Mouse (Mus musculus) forebrain, embryonic 13.5 days (tissue): ENCODE measurements around the gene Oxt. TPM values are rescaled to one million over a fixed set of nuclear protein-coding genes. Genes with fewer than 3 reads are reported as not detected.
"Not testable (repeated sequence)": the region's sequence is repeated elsewhere in the genome, so short reads cannot be mapped to it uniquely, and the experiment has no call there.

Experiments
- ATAC-seq: fragments of 200-750 bp; cut with Nextera tagmentation; 2 replicates; pipeline ENCODE4 v1.8.0; 2017
- H3K27ac ChIP-seq: fragments of 300-500 bp; sonication (generic); 2 replicates; pipeline ENCODE4 v1.5.1; 2015; ENCODE audit warnings: inconsistent platforms, mild to moderate bottlenecking, moderate library complexity
- H3K27me3 ChIP-seq: fragments of 300-500 bp; sonication (generic); 2 replicates; pipeline ENCODE4 v1.6.1; 2015; ENCODE audit warnings: mild to moderate bottlenecking, inconsistent platforms
- H3K36me3 ChIP-seq: fragments of 300-500 bp; sonication (generic); 2 replicates; pipeline ENCODE4 v1.6.1; 2015; ENCODE audit warnings: mild to moderate bottlenecking, inconsistent platforms; ENCODE audit not compliant: poor library complexity, severe bottlenecking
- H3K4me1 ChIP-seq: fragments of 300-500 bp; sonication (generic); 2 replicates; pipeline ENCODE4 v1.6.1; 2015; ENCODE audit warnings: inconsistent platforms
- H3K4me2 ChIP-seq: fragments of 300-500 bp; sonication (generic); 2 replicates; pipeline ENCODE4 v1.6.1; 2015; ENCODE audit warnings: inconsistent platforms, mild to moderate bottlenecking, moderate library complexity
- H3K4me3 ChIP-seq: fragments of 300-500 bp; sonication (generic); 2 replicates; pipeline ENCODE4 v1.5.1; 2015; ENCODE audit warnings: mild to moderate bottlenecking, inconsistent platforms
- H3K9ac ChIP-seq: fragments of 300-500 bp; sonication (generic); 2 replicates; pipeline ENCODE4 v1.6.1; 2015; ENCODE audit warnings: mild to moderate bottlenecking, inconsistent platforms
- H3K9me3 ChIP-seq: fragments of 300-500 bp; sonication (generic); replicated peaks from 2 replicates; pipeline ENCODE4 v1.6.1; 2016; ENCODE audit warnings: inconsistent platforms
- WGBS: fragments of 180-500 bp; shearing (Covaris S2); methylation state at CpG from one replicate; pipeline ENCODE4 v1.1.7; 2015; 5-methylcytosine and 5-hydroxymethylcytosine counted together
- polyA plus RNA-seq: library from polyadenylated mRNA; unstranded; fragments of >200 nt; fragmentation: Nextera tagmentation; extraction: Ambion mirVana; gene quantifications from 2 replicates; pipeline ENCODE4 v1.2.1, GENCODE M21; 2015

Gene Oxt
- polyA plus RNA-seq, 1 experiment from 2014 or later, result not detected

DNA sequence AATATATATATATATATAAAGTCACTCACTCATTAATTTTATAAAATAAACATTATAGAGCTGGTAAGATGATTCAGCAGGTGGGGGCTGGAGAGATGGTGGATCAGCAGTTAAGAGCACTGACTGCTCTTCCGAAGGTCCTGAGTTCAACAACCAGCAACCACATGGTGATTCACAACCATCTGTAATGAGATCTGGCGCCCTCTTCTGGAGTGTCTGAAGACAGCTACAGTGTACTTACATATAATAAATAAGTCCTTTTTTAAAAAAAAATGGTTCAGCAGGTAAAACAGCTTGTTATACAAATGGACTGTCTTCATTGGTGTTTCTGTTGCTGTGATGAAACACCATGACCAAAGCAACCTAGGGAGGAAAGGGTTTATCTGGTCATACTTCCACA lies 18.0 kb upstream of the Oxt start:
- Histone ChIP-seq H3K36me3 (peaks cover 65% of the 10 kb centered on the region), H3K9me3 (no peaks in the 10 kb centered on the region), H3K4me2 (no peak overlapping the region), H3K27me3 (no peaks in the 10 kb centered on the region), H3K27ac (no peak overlapping the region), H3K9ac (no peak overlapping the region), H3K4me1 (peaks cover 4% of the 10 kb centered on the region), H3K4me3 (no peak overlapping the region)
- 66% methylated on average over 2 of the region's 2 CpGs for WGBS
- ATAC-seq, result no peak

DNA sequence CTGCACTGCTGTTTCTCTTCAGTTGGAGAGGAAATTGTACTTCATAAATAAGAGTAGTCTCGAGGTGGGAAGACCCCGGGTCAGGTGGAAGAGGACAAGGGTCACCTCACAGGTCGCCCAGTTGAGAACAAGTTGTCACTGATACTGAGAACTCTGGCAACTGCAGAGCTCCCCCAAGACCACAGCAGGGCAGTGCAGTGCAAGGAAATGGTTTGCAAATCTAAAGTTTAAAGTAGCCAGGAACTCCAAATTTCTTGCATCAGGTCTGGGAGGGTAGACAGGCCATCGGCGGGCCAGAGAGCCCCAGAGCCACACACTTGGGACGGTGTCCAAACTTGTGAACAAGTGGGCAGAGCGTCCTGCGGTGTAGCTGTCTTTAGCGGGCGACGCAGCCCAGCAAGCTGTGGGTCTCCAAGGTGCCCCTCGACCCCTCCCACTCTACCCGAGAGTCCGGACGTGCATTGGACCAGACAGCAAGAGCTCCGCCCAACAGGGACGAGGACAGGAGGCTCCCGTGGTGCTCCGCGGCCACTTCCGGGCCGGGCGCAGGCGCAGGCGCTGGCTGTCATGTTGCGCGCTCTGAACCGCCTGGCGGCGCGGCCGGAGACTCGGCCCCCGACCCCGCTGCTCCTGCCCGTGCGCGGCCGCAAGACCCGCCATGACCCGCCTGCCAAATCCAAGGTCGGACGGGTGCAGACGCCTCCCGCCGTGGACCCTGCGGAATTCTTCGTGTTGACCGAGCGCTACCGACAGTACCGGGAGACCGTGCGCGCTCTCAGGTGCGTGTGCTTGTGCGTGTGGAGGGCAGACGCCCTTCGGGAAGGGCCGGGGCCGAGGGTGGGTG lies 12.5 kb upstream of the Oxt start, which contains the start of gene Mrps26:
Gene Mrps26 (plus strand): TSS at position 531 of the 844 bp plus-strand sequence.
- ATAC-seq, result peak; percentile 99
- peak within 1 kb of the TSS; percentile 90 for H3K9ac ChIP-seq
- H3K27ac ChIP-seq, result 0 out of 2 replicates have a peak within 1 kb of the TSS, but pooled peaks have one; percentile 27
- peaks cover 22% of the 10 kb centered on the region for H3K4me1 ChIP-seq
- WGBS, result under 1% methylated on average over 61 of the region's 61 CpGs
- peak within 1 kb of the TSS; percentile 94 for H3K4me2 ChIP-seq
- peaks cover 33% of the 10 kb centered on the region for H3K36me3 ChIP-seq
- H3K4me3 ChIP-seq, result peak within 1 kb of the TSS; percentile 77
- no peaks in the 10 kb centered on the region for H3K9me3 ChIP-seq
- H3K27me3 ChIP-seq, result no peaks in the 10 kb centered on the region

GRCm38 (mm10) chr2:130564063-130564462 lies 11.9 kb upstream of the Oxt start:
- no peaks in the 10 kb centered on the region for H3K9me3 ChIP-seq
- ATAC-seq, result peak; percentile 39

GRCm38 (mm10) chr2:130564983-130565382 lies 11.0 kb upstream of the Oxt start:
- Histone ChIP-seq H3K4me1 (peaks cover 22% of the 10 kb centered on the region), H3K27me3 (no peaks in the 10 kb centered on the region), H3K27ac (no peak overlapping the region), H3K9ac (peak overlapping the region; percentile 90), H3K4me3 (peak overlapping the region; percentile 77; the same call in 1 of the 2 replicates), H3K4me2 (peak overlapping the region; percentile 94), H3K36me3 (peaks cover 22% of the 10 kb centered on the region), H3K9me3 (no peaks in the 10 kb centered on the region)
- WGBS, result 84% methylated on average over 8 of the region's 8 CpGs
- ATAC-seq, result no peak

More at GRCm38 (mm10) chr2:130564063-130564462, 11.9 kb upstream of the Oxt start:
- H3K4me1 ChIP-seq, result peaks cover 22% of the 10 kb centered on the region
- no peaks in the 10 kb centered on the region for H3K27me3 ChIP-seq
- no peak overlapping the region for H3K27ac ChIP-seq
- H3K36me3 ChIP-seq, result peaks cover 30% of the 10 kb centered on the region
- WGBS, result 1% methylated on average over 22 of the region's 23 CpGs
- H3K4me2 ChIP-seq, result peak overlapping the region; percentile 94
- peak overlapping the region; percentile 90 for H3K9ac ChIP-seq
- peak overlapping the region; percentile 77 for H3K4me3 ChIP-seq

- ATAC-seq, result no peak
- H3K4me3 ChIP-seq, result no peak overlapping the region
- H3K27me3 ChIP-seq, result no peaks in the 10 kb centered on the region
- H3K9me3 ChIP-seq, result no peaks in the 10 kb centered on the region
- H3K36me3 ChIP-seq, result peaks cover 20% of the 10 kb centered on the region
- peaks cover 15% of the 10 kb centered on the region for H3K4me1 ChIP-seq
- H3K9ac ChIP-seq, result no peak overlapping the region
- H3K4me2 ChIP-seq, result no peak overlapping the region
- 80% methylated on average over 4 of the region's 4 CpGs for WGBS
- no peak overlapping the region for H3K27ac ChIP-seq
Observed at GRCm38 (mm10) chr2:130568921-130569320, 7.1 kb upstream of the Oxt start.

GRCm38 (mm10) chr2:130569926-130570325 lies 6.0 kb upstream of the Oxt start:
- peaks cover 6% of the 10 kb centered on the region for H3K4me1 ChIP-seq
- no peak for ATAC-seq
- H3K4me2 ChIP-seq, result no peak overlapping the region
- H3K4me3 ChIP-seq, result no peak overlapping the region
- H3K36me3 ChIP-seq, result peaks cover 20% of the 10 kb centered on the region
- H3K27ac ChIP-seq, result no peak overlapping the region
- peaks cover 5% of the 10 kb centered on the region for H3K27me3 ChIP-seq
- H3K9me3 ChIP-seq, result no peaks in the 10 kb centered on the region
- H3K9ac ChIP-seq, result no peak overlapping the region

- Histone ChIP-seq H3K27ac (no peak overlapping the region), H3K4me1 (peaks cover 16% of the 10 kb centered on the region), H3K4me2 (no peak overlapping the region), H3K9ac (no peak overlapping the region), H3K36me3 (no peaks in the 10 kb centered on the region), H3K9me3 (no peaks in the 10 kb centered on the region), H3K4me3 (no peak overlapping the region), H3K27me3 (peaks cover 55% of the 10 kb centered on the region)
- WGBS, result 85% methylated on average over 5 of the region's 5 CpGs
- no peak for ATAC-seq
Observed at GRCm38 (mm10) chr2:130574960-130575359, 1.0 kb upstream of the Oxt start.

DNA sequence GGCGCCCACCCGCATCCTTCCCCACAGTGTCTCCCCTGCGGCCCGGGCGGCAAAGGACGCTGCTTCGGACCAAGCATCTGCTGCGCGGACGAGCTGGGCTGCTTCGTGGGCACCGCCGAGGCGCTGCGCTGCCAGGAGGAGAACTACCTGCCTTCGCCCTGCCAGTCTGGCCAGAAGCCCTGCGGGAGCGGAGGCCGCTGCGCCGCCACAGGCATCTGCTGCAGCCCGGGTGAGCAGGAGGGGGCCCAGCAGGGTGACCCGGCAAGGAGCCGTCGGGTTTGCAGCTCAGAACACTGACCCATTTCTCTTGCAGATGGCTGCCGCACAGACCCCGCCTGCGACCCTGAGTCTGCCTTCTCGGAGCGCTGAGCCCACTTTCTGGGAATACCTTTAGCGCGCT lies 591 bp downstream of the Oxt start:
- not testable (repeated sequence) for H3K9me3 ChIP-seq, H3K27ac ChIP-seq, ATAC-seq, H3K36me3 ChIP-seq
- H3K4me2 ChIP-seq, result peak overlapping the region; percentile 54
- H3K9ac ChIP-seq, result peak overlapping the region; percentile 39
- under 1% methylated on average over 25 of the region's 32 CpGs for WGBS
- peak overlapping the region; percentile 29 for H3K4me3 ChIP-seq
- peaks cover 30% of the 10 kb centered on the region for H3K4me1 ChIP-seq
- peaks cover 71% of the 10 kb centered on the region for H3K27me3 ChIP-seq

DNA sequence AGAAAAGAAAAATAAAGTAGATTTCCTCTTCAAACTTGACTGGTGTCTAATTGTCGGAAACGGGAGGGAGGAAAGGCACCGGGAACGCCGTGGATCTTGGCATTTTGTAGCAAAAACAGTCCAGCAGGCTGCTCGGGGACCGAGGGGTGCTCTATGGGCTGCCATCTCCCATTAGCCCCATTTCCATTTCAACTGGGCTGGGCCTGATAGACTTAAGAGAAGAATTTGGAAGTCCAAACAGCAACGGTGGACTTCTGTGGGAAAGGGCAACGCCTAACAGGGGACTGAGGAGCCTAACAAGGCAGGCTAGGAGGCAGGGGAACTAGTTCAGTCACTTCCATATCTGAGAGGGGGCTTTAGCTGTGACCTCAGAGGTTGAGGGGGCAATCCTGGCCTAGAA lies 1.0 kb downstream of the Oxt start:
- Histone ChIP-seq H3K27me3 (peaks cover 76% of the 10 kb centered on the region), H3K36me3 (no peaks in the 10 kb centered on the region), H3K4me1 (peaks cover 30% of the 10 kb centered on the region), H3K27ac (no peak overlapping the region), H3K4me2 (peak overlapping the region; percentile 54), H3K9ac (no peak overlapping the region), H3K9me3 (no peaks in the 10 kb centered on the region), H3K4me3 (peak overlapping the region; percentile 29)
- ATAC-seq, result no peak
- 3% methylated on average over 9 of the region's 9 CpGs for WGBS

DNA sequence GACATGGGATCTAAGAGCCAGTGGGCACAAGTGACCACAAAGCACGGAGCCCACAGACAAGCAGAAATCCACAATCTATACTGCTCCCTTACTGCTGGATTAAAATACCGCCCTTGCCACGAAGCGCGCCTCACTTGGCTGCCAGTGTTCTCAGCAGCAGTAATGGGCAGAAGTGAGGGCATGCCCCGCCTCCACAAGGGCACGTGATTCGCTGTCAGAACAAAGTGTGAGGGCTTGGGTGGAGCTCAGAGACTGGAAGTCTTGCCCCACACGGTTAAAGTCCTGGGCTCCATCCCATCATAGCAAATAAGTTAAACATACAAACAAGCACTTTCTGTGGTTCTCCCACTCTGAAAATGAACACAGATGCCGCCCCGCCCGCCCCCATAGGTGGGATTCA lies 1.7 kb downstream of the Oxt start:
- H3K27ac ChIP-seq, result no peak overlapping the region
- H3K9me3 ChIP-seq, result no peaks in the 10 kb centered on the region
- no peaks in the 10 kb centered on the region for H3K36me3 ChIP-seq
- 2% methylated on average over 12 of the region's 12 CpGs for WGBS
- H3K9ac ChIP-seq, result no peak overlapping the region
- H3K27me3 ChIP-seq, result peaks cover 82% of the 10 kb centered on the region
- H3K4me1 ChIP-seq, result peaks cover 30% of the 10 kb centered on the region
- H3K4me3 ChIP-seq, result peak overlapping the region; percentile 10
- H3K4me2 ChIP-seq, result peak overlapping the region; percentile 54
- ATAC-seq, result peak; percentile 60

GRCm38 (mm10) chr2:130578148-130578547 lies 2.2 kb downstream of the Oxt start:
- H3K36me3 ChIP-seq, result no peaks in the 10 kb centered on the region
- no peak overlapping the region for H3K4me2 ChIP-seq
- H3K4me3 ChIP-seq, result no peak overlapping the region
- H3K27me3 ChIP-seq, result peaks cover 87% of the 10 kb centered on the region
- ATAC-seq, result no peak
- H3K4me1 ChIP-seq, result peaks cover 30% of the 10 kb centered on the region
- 4% methylated on average over 10 of the region's 11 CpGs for WGBS
- H3K9me3 ChIP-seq, result no peaks in the 10 kb centered on the region
- H3K9ac ChIP-seq, result no peak overlapping the region
- no peak overlapping the region for H3K27ac ChIP-seq

GRCm38 (mm10) chr2:130579791-130580190 lies 3.8 kb downstream of the Oxt start:
- no peak for ATAC-seq
- Histone ChIP-seq H3K36me3 (no peaks in the 10 kb centered on the region), H3K27me3 (peaks cover 87% of the 10 kb centered on the region), H3K4me1 (peaks cover 30% of the 10 kb centered on the region), H3K9me3 (no peaks in the 10 kb centered on the region), H3K4me3 (no peak overlapping the region), H3K4me2 (no peak overlapping the region), H3K9ac (no peak overlapping the region), H3K27ac (no peak overlapping the region)
- WGBS, result 6% methylated on average over 8 of the region's 8 CpGs
